Comparison of ENCODE assay signal across 25 mouse cellular contexts in the genomic region with DNA sequence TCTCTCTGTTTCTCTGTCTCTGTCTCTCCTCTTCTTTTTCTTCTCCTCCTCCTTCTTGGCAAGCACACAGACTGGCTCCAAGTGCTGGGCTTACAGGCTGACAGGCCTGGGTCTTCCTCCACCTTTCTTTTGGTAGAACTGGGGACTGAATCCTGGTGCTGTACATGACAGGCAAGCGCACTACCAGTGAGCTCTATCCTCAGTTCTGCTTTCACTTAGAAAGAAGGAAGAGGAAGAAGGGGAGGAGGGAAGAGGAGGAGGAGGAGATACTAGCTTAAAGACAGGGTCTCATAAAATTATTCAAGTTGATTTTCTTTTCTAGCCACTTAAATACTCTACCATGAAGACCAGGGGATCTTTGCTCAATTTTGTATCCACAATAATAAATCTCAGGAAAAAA.
"Had no signal": no experiment of that assay in that cellular context is flagged by ENCODE, and none has a peak within 500 bp of the region (broad histone marks: within the 10 kb centered on the region; RNA-seq: fewer than 3 reads in every experiment).

No protein-coding gene starts in this region.

- H3K9ac ChIP-seq: liver, embryonic 15.5 days; liver, postnatal 0 days; lung, embryonic 15.5 days; midbrain, embryonic 13.5 days; neural tube, embryonic 13.5 days; neural tube, embryonic 15.5 days; stomach, embryonic 15.5 days had no signal

- DNase-seq: liver, postnatal 0 days; lung, adult 2 months; lung, postnatal 14 days; lung, postnatal 36 days; retina, postnatal 1 day; right cerebral cortex, adult 18-20 months; right cerebral cortex, postnatal 25 days; right cerebral cortex, postnatal 4 days; spleen, adult 18-20 months; thymus, adult 2 months; thymus, postnatal 25 days; thymus, postnatal 4 days had no signal

- H3K4me3 ChIP-seq: liver, embryonic 15.5 days; lung, embryonic 15.5 days; megakaryocyte, embryonic 14.5 days; midbrain, embryonic 13.5 days; myocyte; neural tube, embryonic 13.5 days; neural tube, embryonic 15.5 days; stomach, embryonic 15.5 days had no signal

- H3K36me3 ChIP-seq: lung, embryonic 15.5 days; midbrain, embryonic 13.5 days; stomach, embryonic 15.5 days had no signal

- H3K4me2 ChIP-seq: liver, embryonic 15.5 days; lung, embryonic 15.5 days; midbrain, embryonic 11.5 days; midbrain, embryonic 13.5 days; neural tube, embryonic 13.5 days; neural tube, embryonic 15.5 days; stomach, embryonic 15.5 days had no signal

- H3K9me3 ChIP-seq: liver, embryonic 15.5 days; lung, embryonic 15.5 days; megakaryocyte, embryonic 14.5 days; midbrain, embryonic 13.5 days; neural tube, embryonic 13.5 days; neural tube, embryonic 15.5 days; stomach, embryonic 15.5 days had no signal

- H3K27me3 ChIP-seq: liver, embryonic 15.5 days; lung, embryonic 15.5 days; megakaryocyte, embryonic 14.5 days; midbrain, embryonic 13.5 days; neural tube, embryonic 13.5 days; neural tube, embryonic 15.5 days; stomach, embryonic 15.5 days had no signal

- H3K4me1 ChIP-seq: lung, embryonic 15.5 days; midbrain, embryonic 13.5 days; neural tube, embryonic 13.5 days; neural tube, embryonic 15.5 days; stomach, embryonic 15.5 days had no signal

- ATAC-seq: liver, postnatal 0 days; lung, postnatal 0 days; midbrain, embryonic 13.5 days; midbrain, embryonic 16.5 days had no signal

- H3K27ac ChIP-seq: liver, embryonic 15.5 days; lung, embryonic 15.5 days; macrophage; midbrain, embryonic 13.5 days; neural tube, embryonic 13.5 days; neural tube, embryonic 15.5 days; stomach, embryonic 15.5 days; stomach, postnatal 0 days had no signal
